Mouse (Mus musculus): ENCODE measurements around the gene Efcab10. TPM values are rescaled to one million over a fixed set of nuclear protein-coding genes. Genes with fewer than 3 reads are reported as not detected.

The Efcab10 gene
- polyA plus RNA-seq (2014; fragmentation: Nextera tagmentation; extraction: Ambion mirVana) = not detected in 2 replicates

DNA sequence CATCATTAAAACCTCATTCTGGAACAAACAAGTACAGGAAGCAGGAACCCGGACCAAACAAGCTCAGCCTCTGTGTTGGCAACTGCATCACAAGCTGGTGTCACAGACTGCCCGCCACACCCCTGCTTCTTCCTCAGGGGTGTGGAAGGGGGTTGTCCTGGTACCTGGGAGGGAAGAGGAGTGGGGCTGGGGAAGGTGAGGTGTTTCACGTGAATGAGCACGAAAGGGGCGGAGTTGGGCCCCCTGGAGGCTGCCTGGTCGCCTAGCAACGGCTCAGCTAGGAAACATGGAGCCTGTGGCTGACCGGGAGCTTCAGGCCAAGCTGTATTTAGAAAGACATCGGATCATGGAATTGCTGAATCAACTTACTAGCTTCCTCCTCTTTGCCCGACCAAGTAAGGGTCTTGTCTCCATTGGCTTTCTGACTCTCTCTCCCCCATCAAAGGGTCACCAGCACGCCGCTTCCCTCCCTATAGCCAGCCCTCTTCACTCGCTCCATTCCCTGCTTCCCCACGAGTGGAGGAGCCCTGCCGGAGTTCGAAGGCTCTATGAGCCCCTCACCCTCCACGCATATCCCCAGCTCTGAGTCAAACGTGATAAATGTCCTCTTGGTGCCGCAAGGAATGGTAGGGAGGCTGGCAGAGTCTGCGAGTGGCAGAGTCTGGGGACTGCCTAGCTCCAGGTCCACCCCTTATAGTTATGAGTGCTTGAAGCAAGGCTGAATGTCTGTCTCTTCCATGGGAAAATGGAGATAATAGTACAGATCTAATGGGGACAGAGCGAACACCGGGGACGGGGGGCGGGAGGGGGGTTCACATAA, at the start of gene Efcab10:
Gene Efcab10 (plus strand): TSS at position 51 of the 820 bp plus-strand sequence.
- ATAC-seq (ENCODE audit: insufficient number of reproducible peaks, insufficient read depth, low FRiP score, low read depth) = peak; percentile 49; the same call in 1 of the 2 replicates
- Histone ChIP-seq H3K4me3 (ENCODE audit: low read depth, low read length) (peak within 1 kb of the TSS; percentile 24; the same call in 1 of the 2 replicates), H3K36me3 (ENCODE audit: control insufficient read depth, insufficient read depth, low read length) (no peaks in the 10 kb centered on the region), H3K9ac (replicated peaks; ENCODE audit: low read depth, low read length) (no peak within 1 kb of the TSS), H3K9me3 (ENCODE audit: control insufficient read depth, low read depth, low read length) (no peaks in the 10 kb centered on the region), H3K4me2 (replicated peaks; ENCODE audit: low read depth, low read length) (peak within 1 kb of the TSS; percentile 46), H3K27me3 (ENCODE audit: control insufficient read depth, insufficient read depth, low read length) (no peaks in the 10 kb centered on the region), H3K27ac (ENCODE audit: low read length) (no peak within 1 kb of the TSS), H3K4me1 (ENCODE audit: control insufficient read depth, insufficient read depth, low read length) (peaks cover 4% of the 10 kb centered on the region; the same call in 1 of the 2 replicates)
- WGBS = 9% methylated on average over 24 of the region's 24 CpGs

DNA sequence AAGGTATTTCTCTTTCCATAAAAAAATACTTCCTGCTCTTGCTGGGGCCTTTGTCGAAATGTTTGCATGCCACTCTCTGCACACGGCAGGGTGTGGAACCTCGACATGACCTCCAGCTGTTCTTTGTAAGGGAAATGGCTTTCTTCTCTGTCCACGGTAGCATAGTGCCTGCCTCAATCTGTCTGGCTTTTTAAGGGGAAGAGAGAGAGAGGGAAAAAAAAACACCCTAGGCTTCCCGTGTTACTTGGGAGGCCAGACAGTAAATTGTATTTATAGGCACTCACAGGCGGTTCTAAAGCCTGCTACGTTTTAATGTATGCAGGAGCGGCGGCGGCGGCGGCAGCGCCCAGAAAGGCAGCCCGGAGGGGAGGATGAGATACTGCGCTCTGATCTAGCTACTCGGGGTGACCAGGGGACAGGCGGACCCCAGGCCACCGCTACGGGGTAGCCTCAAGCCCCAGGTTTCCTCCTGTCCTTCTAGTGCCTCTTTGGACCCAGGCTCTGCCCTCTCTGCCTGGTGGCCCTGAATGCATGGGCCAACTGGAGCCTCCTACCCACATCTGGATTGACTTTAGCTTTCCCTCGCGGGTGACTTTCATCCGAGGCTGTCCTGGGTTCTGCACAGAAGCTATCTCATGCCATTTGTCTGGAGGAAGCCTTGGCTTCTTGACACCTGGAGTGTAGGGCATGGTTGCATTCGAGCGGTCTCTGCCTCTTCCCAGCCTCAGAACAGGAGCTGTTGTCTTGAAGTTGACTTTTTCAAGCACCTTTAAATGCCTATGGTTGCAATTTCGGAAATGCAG, 49.5 kb upstream of the Efcab10 start:
- Histone ChIP-seq H3K27me3 (ENCODE audit: control insufficient read depth, insufficient read depth, low read length) (no peaks in the 10 kb centered on the region), H3K36me3 (ENCODE audit: control insufficient read depth, insufficient read depth, low read length) (peaks cover 4% of the 10 kb centered on the region), H3K4me2 (replicated peaks; ENCODE audit: low read depth, low read length) (peak overlapping the region; percentile 30), H3K4me3 (ENCODE audit: low read depth, low read length) (no peak overlapping the region), H3K27ac (ENCODE audit: low read length) (0 out of 2 replicates have a peak overlapping the region, but pooled peaks have one; percentile 27), H3K4me1 (ENCODE audit: control insufficient read depth, insufficient read depth, low read length) (peaks cover 19% of the 10 kb centered on the region; the same call in 1 of the 2 replicates), H3K9ac (replicated peaks; ENCODE audit: low read depth, low read length) (no peak overlapping the region), H3K9me3 (ENCODE audit: control insufficient read depth, low read depth, low read length) (no peaks in the 10 kb centered on the region)
- peak; percentile 79 for ATAC-seq (ENCODE audit: insufficient number of reproducible peaks, insufficient read depth, low FRiP score, low read depth)
- WGBS = 12% methylated on average over 25 of the region's 25 CpGs

GRCm38 (mm10) chr12:33345773-33346435, 48.8 kb upstream of the Efcab10 start:
- Histone ChIP-seq H3K4me3 (ENCODE audit: low read depth, low read length) (no peak overlapping the region), H3K36me3 (ENCODE audit: control insufficient read depth, insufficient read depth, low read length) (peaks cover 4% of the 10 kb centered on the region), H3K4me2 (replicated peaks; ENCODE audit: low read depth, low read length) (no peak overlapping the region), H3K27ac (ENCODE audit: low read length) (no peak overlapping the region), H3K9me3 (ENCODE audit: control insufficient read depth, low read depth, low read length) (no peaks in the 10 kb centered on the region), H3K9ac (replicated peaks; ENCODE audit: low read depth, low read length) (no peak overlapping the region), H3K4me1 (ENCODE audit: control insufficient read depth, insufficient read depth, low read length) (peaks cover 19% of the 10 kb centered on the region; the same call in 1 of the 2 replicates), H3K27me3 (ENCODE audit: control insufficient read depth, insufficient read depth, low read length) (no peaks in the 10 kb centered on the region)
- WGBS = 43% methylated on average over 23 of the region's 23 CpGs
- ATAC-seq (ENCODE audit: insufficient number of reproducible peaks, insufficient read depth, low FRiP score, low read depth) = 0 out of 2 replicates have a peak, but pooled peaks have one; percentile 14

GRCm38 (mm10) chr12:33352671-33353070, 42.0 kb upstream of the Efcab10 start:
- Histone ChIP-seq H3K4me1 (ENCODE audit: control insufficient read depth, insufficient read depth, low read length) (no peaks in the 10 kb centered on the region), H3K36me3 (ENCODE audit: control insufficient read depth, insufficient read depth, low read length) (peaks cover 4% of the 10 kb centered on the region), H3K4me2 (replicated peaks; ENCODE audit: low read depth, low read length) (no peak overlapping the region), H3K27me3 (ENCODE audit: control insufficient read depth, insufficient read depth, low read length) (no peaks in the 10 kb centered on the region), H3K9ac (replicated peaks; ENCODE audit: low read depth, low read length) (no peak overlapping the region), H3K9me3 (ENCODE audit: control insufficient read depth, low read depth, low read length) (no peaks in the 10 kb centered on the region), H3K4me3 (ENCODE audit: low read depth, low read length) (no peak overlapping the region), H3K27ac (ENCODE audit: low read length) (no peak overlapping the region)
- WGBS = 65% methylated on average over 4 of the region's 4 CpGs
- ATAC-seq (ENCODE audit: insufficient number of reproducible peaks, insufficient read depth, low FRiP score, low read depth) = no peak

- H3K4me1 ChIP-seq (ENCODE audit: control insufficient read depth, insufficient read depth, low read length) = no peaks in the 10 kb centered on the region
- ATAC-seq (ENCODE audit: insufficient number of reproducible peaks, insufficient read depth, low FRiP score, low read depth) = no peak
- 85% methylated on average over 10 of the region's 10 CpGs for WGBS
- no peak overlapping the region for H3K9ac ChIP-seq (replicated peaks; ENCODE audit: low read depth, low read length)
- no peak overlapping the region for H3K4me3 ChIP-seq (ENCODE audit: low read depth, low read length)
- no peak overlapping the region for H3K27ac ChIP-seq (ENCODE audit: low read length)
- H3K27me3 ChIP-seq (ENCODE audit: control insufficient read depth, insufficient read depth, low read length) = no peaks in the 10 kb centered on the region
- no peaks in the 10 kb centered on the region; the same call in 1 of the 2 replicates for H3K36me3 ChIP-seq (ENCODE audit: control insufficient read depth, insufficient read depth, low read length)
- H3K4me2 ChIP-seq (replicated peaks; ENCODE audit: low read depth, low read length) = no peak overlapping the region
- H3K9me3 ChIP-seq (ENCODE audit: control insufficient read depth, low read depth, low read length) = no peaks in the 10 kb centered on the region
These were observed 36.3 kb upstream of the Efcab10 start for GRCm38 (mm10) chr12:33358345-33358744.

DNA sequence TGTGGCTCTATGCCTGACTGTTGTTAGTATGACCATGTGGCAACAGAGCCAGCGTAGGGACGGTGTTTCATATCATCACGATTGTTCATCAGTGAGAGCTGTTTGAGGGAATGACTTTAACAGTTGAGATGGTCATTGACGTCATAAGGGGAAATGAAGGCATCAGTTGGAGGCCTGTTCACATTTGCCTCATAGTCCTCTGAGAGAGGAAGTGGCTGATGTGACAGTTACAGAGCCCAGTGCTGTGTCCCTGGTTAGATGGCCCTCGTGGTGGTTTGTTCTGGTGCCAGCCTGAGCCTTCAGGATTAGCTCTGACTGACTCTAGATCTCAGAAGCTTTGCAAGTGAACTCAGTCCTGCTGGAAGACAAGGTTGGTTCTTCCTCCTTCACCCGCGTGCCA, 35.4 kb upstream of the Efcab10 start:
- WGBS = 93% methylated on average over 7 of the region's 7 CpGs
- ATAC-seq (ENCODE audit: insufficient number of reproducible peaks, insufficient read depth, low FRiP score, low read depth) = no peak
- Histone ChIP-seq H3K9ac (replicated peaks; ENCODE audit: low read depth, low read length) (no peak overlapping the region), H3K4me1 (ENCODE audit: control insufficient read depth, insufficient read depth, low read length) (no peaks in the 10 kb centered on the region), H3K27ac (ENCODE audit: low read length) (no peak overlapping the region), H3K4me2 (replicated peaks; ENCODE audit: low read depth, low read length) (no peak overlapping the region), H3K9me3 (ENCODE audit: control insufficient read depth, low read depth, low read length) (no peaks in the 10 kb centered on the region), H3K4me3 (ENCODE audit: low read depth, low read length) (no peak overlapping the region), H3K36me3 (ENCODE audit: control insufficient read depth, insufficient read depth, low read length) (peaks cover 3% of the 10 kb centered on the region; the same call in 1 of the 2 replicates), H3K27me3 (ENCODE audit: control insufficient read depth, insufficient read depth, low read length) (no peaks in the 10 kb centered on the region)

GRCm38 (mm10) chr12:33359878-33360482, 34.7 kb upstream of the Efcab10 start:
- H3K27me3 ChIP-seq (ENCODE audit: control insufficient read depth, insufficient read depth, low read length) = no peaks in the 10 kb centered on the region
- peaks cover 3% of the 10 kb centered on the region; the same call in 1 of the 2 replicates for H3K36me3 ChIP-seq (ENCODE audit: control insufficient read depth, insufficient read depth, low read length)
- H3K9me3 ChIP-seq (ENCODE audit: control insufficient read depth, low read depth, low read length) = no peaks in the 10 kb centered on the region
- no peak overlapping the region for H3K4me2 ChIP-seq (replicated peaks; ENCODE audit: low read depth, low read length)
- 83% methylated on average over 5 of the region's 5 CpGs for WGBS
- ATAC-seq (ENCODE audit: insufficient number of reproducible peaks, insufficient read depth, low FRiP score, low read depth) = no peak
- H3K9ac ChIP-seq (replicated peaks; ENCODE audit: low read depth, low read length) = no peak overlapping the region
- no peaks in the 10 kb centered on the region for H3K4me1 ChIP-seq (ENCODE audit: control insufficient read depth, insufficient read depth, low read length)
- H3K27ac ChIP-seq (ENCODE audit: low read length) = no peak overlapping the region
- no peak overlapping the region for H3K4me3 ChIP-seq (ENCODE audit: low read depth, low read length)
